Comparison of ENCODE assay signal across 21 mouse cellular contexts in genomic region chr13:9178270-9178669, GRCm38 (mm10).
"Had no signal": no experiment of that assay in that cellular context is flagged by ENCODE, and none has a peak within 500 bp of the region (broad histone marks: within the 10 kb centered on the region; RNA-seq: fewer than 3 reads in every experiment).

No protein-coding gene starts in this region.

- H3K9me3 ChIP-seq: liver, embryonic 12.5 days; liver, embryonic 15.5 days; lung, embryonic 15.5 days; megakaryocyte, embryonic 14.5 days; midbrain, embryonic 10.5 days; midbrain, embryonic 13.5 days; neural tube, embryonic 13.5 days; stomach, embryonic 15.5 days had no signal

- H3K27me3 ChIP-seq: liver, embryonic 12.5 days; liver, embryonic 15.5 days; lung, embryonic 15.5 days; megakaryocyte, embryonic 14.5 days; midbrain, embryonic 13.5 days; neural tube, embryonic 13.5 days; stomach, embryonic 15.5 days had no signal

- H3K4me1 ChIP-seq: lung, embryonic 15.5 days; midbrain, embryonic 10.5 days; midbrain, embryonic 13.5 days; neural tube, embryonic 13.5 days; stomach, embryonic 15.5 days had no signal

- ATAC-seq: liver, embryonic 12.5 days; midbrain, embryonic 13.5 days; midbrain, embryonic 16.5 days had no signal

- H3K4me2 ChIP-seq: liver, embryonic 12.5 days; liver, embryonic 15.5 days; lung, embryonic 15.5 days; midbrain, embryonic 13.5 days; neural tube, embryonic 13.5 days; stomach, embryonic 15.5 days had no signal

- H3K27ac ChIP-seq: kidney, postnatal 0 days; layer of hippocampus, adult 2 months; liver, embryonic 12.5 days; liver, embryonic 15.5 days; lung, embryonic 15.5 days; midbrain, embryonic 10.5 days; midbrain, embryonic 13.5 days; neural tube, embryonic 13.5 days; stomach, embryonic 15.5 days had no signal

- DNase-seq: kidney, postnatal 4 days; layer of hippocampus, adult 9-11 months; lung, adult 18-20 months; lung, postnatal 10 days; lung, postnatal 36 days; retina, postnatal 1 day; right cerebral cortex, postnatal 25 days; spleen, adult 18-20 months; thymus, postnatal 25 days had no signal

- H3K9ac ChIP-seq: liver, embryonic 12.5 days; liver, embryonic 15.5 days; lung, embryonic 15.5 days; midbrain, embryonic 13.5 days; neural tube, embryonic 13.5 days; stomach, embryonic 15.5 days had no signal

- H3K4me3 ChIP-seq: layer of hippocampus, adult 2 months; liver, embryonic 12.5 days; liver, embryonic 15.5 days; lung, embryonic 15.5 days; megakaryocyte, embryonic 14.5 days; midbrain, embryonic 10.5 days; midbrain, embryonic 13.5 days; myocyte; neural tube, embryonic 13.5 days; stomach, embryonic 15.5 days had no signal
